Mouse (Mus musculus) bone marrow macrophage, adult 2 months (primary cell): ENCODE data around the gene Cldn24.

Source experiments
- CTCF ChIP-seq: IDR thresholded peaks from 2 replicates; pipeline ENCODE4 v1.5.1; 2012; ENCODE audit warnings: low read depth, mild to moderate bottlenecking, low read length, moderate library complexity
- POLR2A ChIP-seq: IDR thresholded peaks from 2 replicates; pipeline ENCODE4 v1.6.1; 2012; ENCODE audit warnings: mild to moderate bottlenecking, low read depth, low read length, borderline replicate concordance

GRCm38 (mm10) chr8:47779589-47779988 lies 42.4 kb upstream of the Cldn24 start:
- TF ChIP-seq POLR2A (no peak), CTCF (no peak)
